Mouse (Mus musculus): ENCODE measurements around the gene Pgm5. TPM values are rescaled to one million over a fixed set of nuclear protein-coding genes. Genes with fewer than 3 reads are reported as not detected.

The Pgm5 gene
- polyA plus RNA-seq, 1 experiment: 0.44 TPM

DNA sequence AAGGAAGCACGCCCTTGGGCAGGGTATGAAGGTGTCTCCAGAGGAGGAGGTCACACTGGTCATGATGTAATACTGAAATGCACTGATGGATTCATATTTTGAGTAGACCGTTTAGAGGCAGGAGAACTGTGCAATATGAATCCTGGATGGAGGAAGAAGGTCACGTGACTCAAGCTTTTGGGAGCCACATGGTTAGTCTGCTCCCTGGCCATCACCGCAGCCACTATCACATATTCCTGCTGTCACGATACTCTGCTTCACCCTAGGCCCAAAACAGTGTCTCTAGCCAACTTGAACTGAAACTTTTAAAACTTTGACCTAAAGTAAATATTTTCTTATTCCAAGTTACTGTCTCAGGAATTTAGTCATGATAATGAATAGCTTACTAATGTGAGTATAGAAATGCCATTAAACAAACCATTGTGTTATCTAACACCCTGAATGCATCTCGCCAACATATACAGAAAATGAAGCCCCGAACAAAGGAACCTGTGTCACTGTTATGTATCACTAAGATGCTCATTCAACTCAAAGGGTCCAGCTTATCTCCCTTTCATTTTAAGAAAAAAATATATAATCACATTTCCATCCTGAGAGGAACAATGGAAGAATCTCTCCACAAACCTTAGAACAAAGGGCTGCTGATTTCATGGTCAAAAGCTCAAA lies 108.6 kb downstream of the Pgm5 start:
- Histone ChIP-seq H3K36me3 (ENCODE audit: control insufficient read depth, insufficient read depth, low read length) (no peaks in the 10 kb centered on the region), H3K27ac (ENCODE audit: insufficient read depth, low read length) (no peak overlapping the region), H3K4me1 (ENCODE audit: control insufficient read depth, insufficient read depth, insufficient read length) (no peaks in the 10 kb centered on the region), H3K4me3 (ENCODE audit: extremely low read depth, insufficient read depth, insufficient read length) (no peak overlapping the region), H3K27me3 (ENCODE audit: control insufficient read depth, insufficient read depth, low read length) (no peaks in the 10 kb centered on the region)
- no peak for TF ChIP-seq POLR2A (IDR thresholded peaks at IDR 0.05; ENCODE audit: low read depth, low read length)
- DNase-seq (ENCODE audit: low read depth in 1 of 2, low spot score in 2 of 2): no peak
- WGBS: 89% methylated on average over 7 of the region's 7 CpGs

- Histone ChIP-seq H3K4me3 (ENCODE audit: extremely low read depth, insufficient read depth, insufficient read length) (no peak overlapping the region), H3K4me1 (ENCODE audit: control insufficient read depth, insufficient read depth, insufficient read length) (no peaks in the 10 kb centered on the region), H3K27ac (ENCODE audit: insufficient read depth, low read length) (no peak overlapping the region), H3K27me3 (ENCODE audit: control insufficient read depth, insufficient read depth, low read length) (no peaks in the 10 kb centered on the region), H3K36me3 (ENCODE audit: control insufficient read depth, insufficient read depth, low read length) (no peaks in the 10 kb centered on the region)
- no peak for DNase-seq (ENCODE audit: low read depth in 1 of 2, low spot score in 2 of 2)
- TF ChIP-seq POLR2A (IDR thresholded peaks at IDR 0.05; ENCODE audit: low read depth, low read length) (no peak), CTCF (IDR thresholded peaks at IDR 0.05; ENCODE audit: extremely low read depth, insufficient read depth, insufficient read length, insufficient replicate concordance) (no peak)
- WGBS: 85% methylated on average over 4 of the region's 4 CpGs
Observed at GRCm38 (mm10) chr19:24746266-24746875, 115.3 kb downstream of the Pgm5 start.

GRCm38 (mm10) chr19:24742606-24743005 lies 119.0 kb downstream of the Pgm5 start:
- no peaks in the 10 kb centered on the region for H3K4me1 ChIP-seq (ENCODE audit: control insufficient read depth, insufficient read depth, insufficient read length)
- no peaks in the 10 kb centered on the region for H3K27me3 ChIP-seq (ENCODE audit: control insufficient read depth, insufficient read depth, low read length)
- TF ChIP-seq CTCF (IDR thresholded peaks at IDR 0.05; ENCODE audit: extremely low read depth, insufficient read depth, insufficient read length, insufficient replicate concordance): no peak
- TF ChIP-seq POLR2A (IDR thresholded peaks at IDR 0.05; ENCODE audit: low read depth, low read length): no peak
- H3K27ac ChIP-seq (ENCODE audit: insufficient read depth, low read length): no peak overlapping the region
- WGBS: 88% methylated on average over 6 of the region's 6 CpGs
- no peak for DNase-seq (ENCODE audit: low read depth in 1 of 2, low spot score in 2 of 2)
- H3K36me3 ChIP-seq (ENCODE audit: control insufficient read depth, insufficient read depth, low read length): no peaks in the 10 kb centered on the region
- no peak overlapping the region for H3K4me3 ChIP-seq (ENCODE audit: extremely low read depth, insufficient read depth, insufficient read length)

GRCm38 (mm10) chr19:24738786-24739185 lies 122.9 kb downstream of the Pgm5 start:
- Histone ChIP-seq H3K27ac (ENCODE audit: insufficient read depth, low read length) (no peak overlapping the region), H3K27me3 (ENCODE audit: control insufficient read depth, insufficient read depth, low read length) (no peaks in the 10 kb centered on the region), H3K4me1 (ENCODE audit: control insufficient read depth, insufficient read depth, insufficient read length) (peaks cover 6% of the 10 kb centered on the region; the same call in 1 of the 2 replicates), H3K4me3 (ENCODE audit: extremely low read depth, insufficient read depth, insufficient read length) (no peak overlapping the region), H3K36me3 (ENCODE audit: control insufficient read depth, insufficient read depth, low read length) (no peaks in the 10 kb centered on the region)
- WGBS: 89% methylated on average over 3 of the region's 3 CpGs
- no peak for DNase-seq (ENCODE audit: low read depth in 1 of 2, low spot score in 2 of 2)
- no peak for TF ChIP-seq CTCF (IDR thresholded peaks at IDR 0.05; ENCODE audit: extremely low read depth, insufficient read depth, insufficient read length, insufficient replicate concordance)
- no peak for TF ChIP-seq POLR2A (IDR thresholded peaks at IDR 0.05; ENCODE audit: low read depth, low read length)

- H3K4me1 ChIP-seq (ENCODE audit: control insufficient read depth, insufficient read depth, insufficient read length): peaks cover 6% of the 10 kb centered on the region; the same call in 1 of the 2 replicates
- no peaks in the 10 kb centered on the region for H3K36me3 ChIP-seq (ENCODE audit: control insufficient read depth, insufficient read depth, low read length)
- H3K27me3 ChIP-seq (ENCODE audit: control insufficient read depth, insufficient read depth, low read length): no peaks in the 10 kb centered on the region
- no peak overlapping the region for H3K4me3 ChIP-seq (ENCODE audit: extremely low read depth, insufficient read depth, insufficient read length)
- DNase-seq (ENCODE audit: low read depth in 1 of 2, low spot score in 2 of 2): no peak
- H3K27ac ChIP-seq (ENCODE audit: insufficient read depth, low read length): no peak overlapping the region
- TF ChIP-seq POLR2A (IDR thresholded peaks at IDR 0.05; ENCODE audit: low read depth, low read length) (no peak), CTCF (IDR thresholded peaks at IDR 0.05; ENCODE audit: extremely low read depth, insufficient read depth, insufficient read length, insufficient replicate concordance) (no peak)
- 94% methylated on average over 5 of the region's 5 CpGs for WGBS
Observed at GRCm38 (mm10) chr19:24738026-24738425, 123.6 kb downstream of the Pgm5 start.

DNA sequence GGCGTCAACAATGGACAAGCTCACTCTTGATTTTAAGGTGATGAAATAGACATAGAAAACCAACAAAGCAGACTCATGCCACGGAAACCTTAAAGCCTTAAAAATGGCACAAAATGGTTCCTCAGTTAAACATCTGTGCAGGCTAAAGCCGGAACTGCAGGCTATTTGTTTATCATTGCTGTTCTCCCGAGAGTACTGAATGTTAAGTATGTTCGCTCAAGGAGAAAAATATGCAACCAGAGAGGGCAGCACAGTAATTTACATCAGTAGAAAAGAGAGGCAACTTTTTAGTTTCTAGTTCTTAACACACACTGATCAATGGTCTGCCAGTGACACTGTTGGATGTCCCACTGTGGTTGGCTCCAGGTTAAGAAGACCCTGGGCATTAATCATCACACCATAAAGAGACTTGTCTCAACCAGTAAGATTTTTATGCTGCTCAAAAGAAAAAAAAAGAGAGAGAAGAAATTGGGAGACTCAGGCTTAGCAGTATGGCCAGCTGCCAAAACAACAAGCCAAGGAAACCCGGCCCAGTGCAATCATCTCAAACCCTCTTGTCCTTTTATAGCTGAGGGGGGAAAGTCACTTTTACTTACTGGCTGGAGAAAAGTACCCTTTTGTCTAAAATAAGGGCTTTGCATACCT lies 126.0 kb downstream of the Pgm5 start:
- Histone ChIP-seq H3K27ac (ENCODE audit: insufficient read depth, low read length) (no peak overlapping the region), H3K4me1 (ENCODE audit: control insufficient read depth, insufficient read depth, insufficient read length) (peaks cover 6% of the 10 kb centered on the region; the same call in 1 of the 2 replicates), H3K4me3 (ENCODE audit: extremely low read depth, insufficient read depth, insufficient read length) (no peak overlapping the region), H3K36me3 (ENCODE audit: control insufficient read depth, insufficient read depth, low read length) (no peaks in the 10 kb centered on the region), H3K27me3 (ENCODE audit: control insufficient read depth, insufficient read depth, low read length) (no peaks in the 10 kb centered on the region)
- TF ChIP-seq CTCF (IDR thresholded peaks at IDR 0.05; ENCODE audit: extremely low read depth, insufficient read depth, insufficient read length, insufficient replicate concordance) (no peak), POLR2A (IDR thresholded peaks at IDR 0.05; ENCODE audit: low read depth, low read length) (no peak)
- WGBS: 40% methylated on average over 6 of the region's 6 CpGs
- peak in 1 of 2 experiments; percentile 18 for DNase-seq (ENCODE audit: low read depth in 1 of 2, low spot score in 2 of 2)

DNA sequence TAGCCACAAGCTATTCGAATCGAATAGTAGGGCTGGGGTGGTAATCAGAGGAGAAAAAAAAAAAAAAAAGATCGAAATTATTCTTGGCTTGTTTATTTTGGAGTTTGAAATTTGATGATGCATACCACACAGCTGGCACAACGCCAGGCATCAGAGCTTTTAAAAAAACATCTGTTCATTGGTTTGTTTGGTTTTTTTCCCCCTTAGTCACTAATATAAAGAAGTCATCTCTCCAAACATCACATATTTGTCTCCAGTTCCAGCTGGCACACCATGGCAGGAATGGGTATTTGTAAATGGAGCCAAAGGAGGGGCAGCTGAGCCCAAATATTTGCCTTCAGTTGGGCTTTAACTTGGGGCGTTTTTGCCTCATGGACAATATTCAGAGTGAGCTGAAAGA lies 131.0 kb downstream of the Pgm5 start:
- TF ChIP-seq POLR2A (IDR thresholded peaks at IDR 0.05; ENCODE audit: low read depth, low read length): no peak
- no peak for TF ChIP-seq CTCF (IDR thresholded peaks at IDR 0.05; ENCODE audit: extremely low read depth, insufficient read depth, insufficient read length, insufficient replicate concordance)
- no peak for DNase-seq (ENCODE audit: low read depth in 1 of 2, low spot score in 2 of 2)

More for the DNA sequence above, 131.0 kb downstream of the Pgm5 start:
- Histone ChIP-seq H3K4me1 (ENCODE audit: control insufficient read depth, insufficient read depth, insufficient read length) (no peaks in the 10 kb centered on the region), H3K36me3 (ENCODE audit: control insufficient read depth, insufficient read depth, low read length) (no peaks in the 10 kb centered on the region), H3K27ac (ENCODE audit: insufficient read depth, low read length) (no peak overlapping the region), H3K4me3 (ENCODE audit: extremely low read depth, insufficient read depth, insufficient read length) (no peak overlapping the region), H3K27me3 (ENCODE audit: control insufficient read depth, insufficient read depth, low read length) (no peaks in the 10 kb centered on the region)
- WGBS: 59% methylated on average over 5 of the region's 5 CpGs
